Mouse (Mus musculus) G1E-ER4 (cell line): ENCODE results near the gene Ankrd27. TPM values are rescaled to one million over a fixed set of nuclear protein-coding genes. Genes with fewer than 3 reads are reported as not detected.

Experiments used
- GATA1 ChIP-seq: IDR thresholded peaks from one replicate; pipeline ENCODE4 v1.8.0; 2012; ENCODE audit warnings: low read length, inconsistent platforms
- polyA plus RNA-seq: library from polyadenylated mRNA; stranded (reverse); fragments of >175 nt; gene quantifications from 2 replicates; pipeline ENCODE4 v1.2.3, GENCODE M21; 2012

Gene Ankrd27
- polyA plus RNA-seq, 1 experiment, result 375 TPM

DNA sequence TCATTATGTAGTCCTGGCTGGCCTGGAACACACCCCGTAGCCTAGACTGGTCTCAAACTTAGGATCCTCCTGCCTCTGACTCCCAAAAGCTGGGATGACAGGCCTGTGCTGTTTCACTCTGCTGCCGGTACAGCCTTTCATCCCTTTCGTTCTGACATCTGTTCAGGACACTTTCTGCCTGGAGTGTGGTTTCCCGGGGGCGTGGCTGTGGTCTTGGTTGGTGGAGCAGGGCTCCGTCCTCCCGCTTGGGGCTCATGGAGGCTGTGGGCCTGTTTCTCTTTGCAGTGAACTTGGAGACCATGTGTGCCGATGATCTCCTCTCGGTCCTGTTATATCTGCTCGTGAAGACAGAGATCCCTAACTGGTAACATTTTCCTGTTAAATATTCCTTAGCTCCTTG is 20.8 kb downstream of the Ankrd27 start:
- TF ChIP-seq GATA1, result no peak

GRCm38 (mm10) chr7:35609245-35609644 is 23.2 kb downstream of the Ankrd27 start:
- no peak for TF ChIP-seq GATA1

GRCm38 (mm10) chr7:35617513-35617912 is 31.5 kb downstream of the Ankrd27 start:
- no peak for TF ChIP-seq GATA1

- TF ChIP-seq GATA1, result no peak
These were observed 36.6 kb downstream of the Ankrd27 start for GRCm38 (mm10) chr7:35622626-35623025.

GRCm38 (mm10) chr7:35626038-35626437 is 40.0 kb downstream of the Ankrd27 start:
- TF ChIP-seq GATA1, result no peak

DNA sequence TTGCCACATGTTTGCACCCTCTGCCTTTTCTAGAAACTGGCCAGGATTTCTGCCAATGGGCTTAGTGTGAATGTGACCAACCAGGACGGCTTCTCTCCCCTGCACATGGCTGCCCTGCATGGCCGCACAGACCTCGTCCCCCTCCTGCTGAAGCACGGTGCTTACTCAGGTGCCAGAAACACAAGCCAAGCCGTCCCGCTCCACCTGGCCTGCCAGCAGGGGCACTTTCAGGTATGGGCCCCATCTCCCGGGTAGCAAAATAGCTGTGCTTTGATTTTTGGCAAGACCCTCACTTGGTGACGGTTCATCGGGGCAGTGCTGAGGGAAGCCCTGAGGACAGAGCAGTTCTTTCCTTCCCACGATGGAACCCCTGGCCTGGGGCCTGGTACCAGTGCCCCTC is 41.3 kb downstream of the Ankrd27 start:
- TF ChIP-seq GATA1, result no peak

DNA sequence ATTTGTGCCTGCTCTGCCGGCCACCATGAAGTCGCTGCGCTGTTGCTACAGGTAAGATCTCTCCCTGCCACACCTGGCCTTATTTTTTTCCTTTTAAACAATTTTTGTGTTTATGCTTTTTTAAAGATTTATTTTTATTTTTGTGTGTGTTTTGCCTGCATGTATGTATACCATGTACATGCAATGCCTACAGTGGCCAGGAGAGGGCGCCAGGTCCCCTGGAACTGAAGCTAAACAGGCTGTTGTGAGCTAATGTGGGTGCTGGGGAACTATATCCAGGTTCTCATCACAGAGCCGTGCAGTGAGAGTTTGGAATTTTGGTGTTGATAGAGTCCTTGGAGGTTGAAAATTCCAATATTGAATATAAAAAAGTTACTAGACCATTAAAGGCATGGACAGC is 42.5 kb downstream of the Ankrd27 start:
- no peak for TF ChIP-seq GATA1

GRCm38 (mm10) chr7:35636229-35636628 is 50.2 kb downstream of the Ankrd27 start:
- no peak for TF ChIP-seq GATA1

- no peak for TF ChIP-seq GATA1
These were observed 50.8 kb downstream of the Ankrd27 start for GRCm38 (mm10) chr7:35636874-35637273.

DNA sequence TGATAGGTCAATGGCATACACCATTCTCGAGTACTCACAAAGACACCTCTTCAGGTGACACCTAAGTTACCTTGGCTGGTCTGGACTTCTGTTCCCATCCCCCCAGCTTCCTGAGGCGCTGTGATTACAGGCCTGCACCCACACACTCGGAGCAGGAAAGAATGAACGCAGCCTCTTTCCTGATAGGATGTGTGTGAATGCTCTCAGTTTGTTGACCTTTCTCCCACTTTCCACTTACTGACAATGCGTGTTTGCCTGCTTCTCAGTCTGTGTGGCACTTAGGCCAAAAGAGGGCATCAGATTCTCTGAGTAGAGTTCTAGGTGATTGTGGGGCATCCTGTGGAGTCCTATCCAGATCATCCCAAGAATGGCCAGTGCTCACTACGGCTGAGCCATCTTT is 54.0 kb downstream of the Ankrd27 start:
- TF ChIP-seq GATA1, result no peak

DNA sequence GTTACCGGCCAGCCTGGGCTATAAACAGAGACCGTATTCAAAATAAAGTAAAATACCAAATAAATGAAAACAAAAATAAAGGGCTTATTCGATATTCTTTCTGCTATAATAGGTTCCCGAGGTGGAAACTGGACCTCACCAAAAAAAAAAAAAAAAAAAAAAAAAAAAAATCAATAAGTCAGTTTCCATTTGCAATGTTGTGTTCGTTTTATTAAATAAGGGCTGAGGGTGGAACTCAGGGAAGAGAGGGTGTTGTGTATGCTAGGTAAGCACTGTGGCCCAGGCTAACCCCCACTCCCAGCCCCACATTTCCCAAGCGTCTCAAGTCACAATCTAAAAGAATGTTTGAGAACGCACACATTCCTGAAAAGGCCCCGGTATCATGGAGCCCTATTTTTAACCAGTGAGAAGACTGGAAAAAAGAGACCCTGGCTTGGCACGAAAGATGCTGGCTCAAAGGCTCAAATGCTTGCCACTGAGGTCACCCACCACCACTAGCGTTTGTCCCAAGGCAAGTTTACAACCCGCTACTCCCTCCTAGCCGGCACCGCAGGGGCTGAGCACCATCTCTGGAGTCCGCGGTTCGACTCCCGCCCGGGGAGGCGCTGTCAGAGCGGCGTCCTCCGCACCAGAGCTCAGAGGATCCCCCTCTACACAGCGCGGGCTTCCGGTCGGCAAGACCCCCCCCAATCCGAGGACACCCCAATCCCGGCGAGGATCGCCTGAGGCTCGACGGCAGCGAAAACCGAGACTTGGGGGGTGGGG is 60.5 kb downstream of the Ankrd27 start:
- TF ChIP-seq GATA1, result no peak

DNA sequence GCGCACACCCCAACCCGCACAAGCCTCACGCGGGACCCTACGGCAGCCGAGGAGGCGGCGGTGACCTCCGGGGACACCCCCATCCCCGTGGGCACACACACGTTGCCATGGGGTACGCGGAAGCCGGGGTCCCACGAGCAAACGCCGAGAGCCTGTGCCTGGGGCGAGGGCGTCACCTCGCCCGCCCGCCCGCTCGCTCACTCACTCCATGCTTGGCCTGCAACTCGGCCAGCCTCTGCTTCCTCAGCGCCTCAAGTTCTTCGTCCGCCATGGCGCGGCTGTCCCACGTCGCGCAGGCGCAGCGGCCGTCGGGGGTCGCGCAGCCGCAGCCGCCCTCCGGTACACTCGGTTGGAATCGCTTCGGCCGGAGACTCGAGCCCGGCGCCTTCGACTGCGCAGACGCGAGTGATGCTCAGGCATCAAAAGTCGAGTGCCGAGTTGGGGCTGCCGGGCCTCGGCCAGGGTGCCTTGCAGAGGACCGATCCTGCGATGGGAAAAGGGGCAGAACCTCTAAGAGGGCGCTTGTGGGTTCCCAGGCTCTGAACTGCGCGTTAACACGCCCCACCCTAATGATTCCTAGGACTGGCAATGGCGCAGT is 61.2 kb downstream of the Ankrd27 start, which contains the start of gene Pdcd5:
Pdcd5 (minus strand) TSS at position 421 of the 598 bp plus-strand sequence.
- TF ChIP-seq GATA1, result no peak

DNA sequence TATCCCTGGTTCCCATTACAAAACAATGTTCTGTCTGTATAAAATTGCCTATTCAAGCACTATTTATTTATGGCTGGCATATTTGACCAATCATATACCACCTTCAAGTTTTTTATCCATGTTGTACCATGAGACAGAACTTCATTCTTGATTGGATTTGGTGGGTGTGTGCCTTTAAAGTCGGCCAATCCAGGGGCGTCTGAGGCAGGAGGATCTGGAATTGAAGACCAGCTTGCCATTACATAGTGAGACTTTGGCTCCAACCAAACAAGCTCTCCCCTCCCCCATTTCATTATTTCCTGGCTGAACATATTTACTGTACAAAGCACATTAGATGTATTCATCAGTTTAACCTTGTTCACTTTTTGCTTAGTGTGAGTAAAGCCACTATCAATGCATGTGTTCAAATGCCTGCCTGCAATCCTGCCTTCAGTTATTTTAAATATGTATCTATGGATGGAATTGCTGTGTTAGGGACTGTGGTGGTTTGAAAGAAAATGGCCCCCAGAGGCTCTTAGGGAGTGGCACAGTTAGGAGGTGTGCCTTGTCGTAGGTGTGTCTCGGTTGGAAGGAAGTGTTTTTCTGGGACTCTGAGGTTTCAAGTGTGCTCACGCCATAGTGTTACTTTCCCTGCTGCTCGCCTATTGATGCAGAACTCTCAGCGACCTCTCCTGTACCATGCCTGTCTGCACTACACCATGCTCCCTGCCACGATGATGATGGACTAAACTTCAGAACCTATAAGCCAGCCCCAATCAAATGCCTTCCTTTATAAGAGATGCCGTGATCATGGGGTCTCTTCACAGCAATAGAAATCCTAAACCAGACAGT is 62.4 kb downstream of the Ankrd27 start:
- no peak for TF ChIP-seq GATA1

- TF ChIP-seq GATA1, result no peak
These were observed 63.0 kb downstream of the Ankrd27 start for GRCm38 (mm10) chr7:35649071-35649470.

DNA sequence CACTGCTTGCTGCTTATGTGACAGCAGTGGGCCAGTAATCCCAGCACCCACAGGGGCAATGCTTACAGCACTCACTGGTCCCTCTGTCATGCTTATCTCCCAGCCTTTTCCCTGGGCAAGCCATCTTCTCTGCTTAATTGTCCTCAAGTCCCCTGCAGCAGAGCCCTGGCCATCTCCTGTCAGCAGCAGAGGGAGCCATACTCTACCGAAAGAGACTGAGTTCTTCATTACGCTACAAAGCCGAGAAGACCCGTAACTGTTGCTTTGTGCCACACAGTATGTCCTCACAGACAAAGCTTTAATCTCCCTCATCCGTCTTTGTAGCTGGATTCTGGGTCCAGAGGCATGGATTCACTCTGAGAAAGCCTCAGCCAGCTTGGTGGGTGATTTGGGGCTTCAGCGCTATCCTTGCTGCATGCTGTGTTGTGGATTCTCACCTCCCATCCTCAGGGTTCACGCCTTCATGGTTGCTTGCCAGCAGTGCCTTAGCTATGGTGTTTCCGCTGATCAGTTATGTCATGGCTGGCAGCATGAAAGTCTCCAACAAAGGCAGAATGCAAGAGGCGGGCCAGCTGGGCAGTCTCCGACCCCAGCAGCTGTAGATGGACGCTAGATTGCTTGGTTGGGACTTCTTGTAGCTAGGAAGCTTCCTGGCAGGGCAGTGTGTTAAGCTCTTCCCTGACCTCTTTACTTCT is 64.8 kb downstream of the Ankrd27 start:
- no peak for TF ChIP-seq GATA1

- no peak for TF ChIP-seq GATA1
These were observed 65.7 kb downstream of the Ankrd27 start for GRCm38 (mm10) chr7:35651583-35652270.
